In the genomic region with DNA sequence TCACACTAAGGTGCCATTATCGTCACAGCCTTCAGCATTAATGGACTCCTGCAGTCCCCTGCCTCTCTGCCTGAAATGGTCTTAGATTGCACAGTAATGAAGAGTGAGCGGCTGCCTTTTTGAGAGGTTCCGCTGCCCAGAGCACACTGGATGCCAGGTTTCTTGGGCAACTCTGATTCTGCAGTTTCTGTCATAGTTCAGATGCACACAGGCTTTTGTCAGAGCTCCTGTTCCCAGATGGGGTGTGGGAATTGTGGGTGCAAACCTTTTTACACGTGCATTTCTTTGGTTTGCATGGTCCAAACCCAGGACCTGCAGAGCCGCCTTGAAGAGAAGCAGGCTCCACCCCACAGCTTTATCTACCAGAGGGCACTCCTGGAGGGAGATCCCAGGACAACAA, we compare ENCODE assay signal across 20 mouse cellular contexts. TPM values are rescaled to one million over a fixed set of nuclear protein-coding genes. Genes with fewer than 3 reads are reported as not detected.
DNase-seq lines count a peak whose midpoint lies in the region; ATAC-seq lines count a peak whose summit lies in the region.
"Had no signal": no experiment of that assay in that cellular context is flagged by ENCODE, and none has a peak within 500 bp of the region (broad histone marks: within the 10 kb centered on the region; RNA-seq: fewer than 3 reads in every experiment).

No protein-coding gene starts in this region.

- H3K9me3 ChIP-seq in heart, embryonic 12.5 days (replicated peaks): no peaks in the 10 kb centered on the region
- no peaks in the 10 kb centered on the region for H3K9me3 ChIP-seq in midbrain, embryonic 14.5 days (ENCODE audit: control insufficient read depth, low read length)
- no peaks in the 10 kb centered on the region for H3K9me3 ChIP-seq in midbrain, embryonic 15.5 days
- H3K9me3 ChIP-seq in heart, embryonic 16.5 days (replicated peaks; ENCODE audit: control insufficient read depth, low read length): no peaks in the 10 kb centered on the region
- H3K9me3 ChIP-seq: embryonic facial prominence, embryonic 15.5 days had no signal

- no peak for DNase-seq in heart, postnatal 25 days (ENCODE audit: low spot score)
- DNase-seq in midbrain, embryonic 14.5 days: peak; percentile 17
- DNase-seq in yolk sac, embryonic 10.5 days (ENCODE audit: low spot score): peak; percentile 12
- DNase-seq in B cell, adult 2 months: no peak
- no peak for DNase-seq in kidney, postnatal 14 days
- DNase-seq: adrenal gland, postnatal 25 days; cerebellum, adult 9-11 months; kidney, postnatal 36 days; lung, adult 2 months; right cerebral cortex, postnatal 25 days; thymus, postnatal 14 days had no signal

- intact Hi-C loops in heart, postnatal 25 days (cut with DNase I): loop anchor here (5.0 kb wide), 2 partner anchors 188 to 207 kb away; no protein-coding TSS in a partner anchor

- WGBS in heart, embryonic 12.5 days: 18% methylated on average over 5 of the region's 5 CpGs
- WGBS in midbrain, embryonic 14.5 days: 43% methylated on average over 5 of the region's 5 CpGs
- 46% methylated on average over 5 of the region's 5 CpGs for WGBS in midbrain, embryonic 15.5 days
- 16% methylated on average over 5 of the region's 5 CpGs for WGBS in heart, embryonic 16.5 days

- H3K9ac ChIP-seq in heart, embryonic 12.5 days: peak overlapping the region; percentile 41; the same call in 1 of the 2 replicates
- H3K9ac ChIP-seq in midbrain, embryonic 14.5 days (replicated peaks; ENCODE audit: low read length): no peak overlapping the region
- H3K9ac ChIP-seq in midbrain, embryonic 15.5 days: no peak overlapping the region
- H3K9ac ChIP-seq in heart, embryonic 16.5 days (ENCODE audit: low read length): peak overlapping the region; percentile 59
- H3K9ac ChIP-seq: embryonic facial prominence, embryonic 15.5 days had no signal

- ATAC-seq in heart, embryonic 12.5 days (ENCODE audit: insufficient number of reproducible peaks, low FRiP score): no peak
- ATAC-seq in midbrain, embryonic 14.5 days (ENCODE audit: low FRiP score, low TSS enrichment): no peak
- ATAC-seq in midbrain, embryonic 15.5 days (replicated peaks): no peak
- no peak for ATAC-seq in heart, embryonic 16.5 days (replicated peaks; ENCODE audit: extremely low read depth, insufficient read depth, low FRiP score)
- ATAC-seq: activated CD4-positive, CD25-positive, alpha-beta regulatory T cell, adult 4 months; forebrain, embryonic 14.5 days; hindbrain, postnatal 0 days had no signal

- H3K4me2 ChIP-seq in heart, embryonic 12.5 days: peak overlapping the region; percentile 31
- H3K4me2 ChIP-seq in midbrain, embryonic 14.5 days (ENCODE audit: low read length): no peak overlapping the region
- no peak overlapping the region for H3K4me2 ChIP-seq in midbrain, embryonic 15.5 days
- H3K4me2 ChIP-seq in heart, embryonic 16.5 days (ENCODE audit: low read depth, low read length): peak overlapping the region; percentile 49
- H3K4me2 ChIP-seq: embryonic facial prominence, embryonic 15.5 days had no signal

- H3K36me3 ChIP-seq in heart, embryonic 12.5 days: no peaks in the 10 kb centered on the region
- no peaks in the 10 kb centered on the region for H3K36me3 ChIP-seq in midbrain, embryonic 14.5 days (ENCODE audit: control insufficient read depth, insufficient read depth, low read length)
- H3K36me3 ChIP-seq in midbrain, embryonic 15.5 days (replicated peaks): no peaks in the 10 kb centered on the region
- no peaks in the 10 kb centered on the region for H3K36me3 ChIP-seq in heart, embryonic 16.5 days (ENCODE audit: control insufficient read depth, insufficient read depth)
- H3K36me3 ChIP-seq: embryonic facial prominence, embryonic 15.5 days had no signal

- no peaks in the 10 kb centered on the region for H3K27me3 ChIP-seq in heart, embryonic 12.5 days (replicated peaks)
- no peaks in the 10 kb centered on the region for H3K27me3 ChIP-seq in midbrain, embryonic 14.5 days (ENCODE audit: control insufficient read depth, insufficient read depth, low read length)
- no peaks in the 10 kb centered on the region for H3K27me3 ChIP-seq in midbrain, embryonic 15.5 days (replicated peaks)
- H3K27me3 ChIP-seq in heart, embryonic 16.5 days (ENCODE audit: control insufficient read depth, insufficient read depth, low read length): no peaks in the 10 kb centered on the region
- H3K27me3 ChIP-seq: embryonic facial prominence, embryonic 15.5 days had no signal

- H3K27ac ChIP-seq in heart, embryonic 12.5 days (ENCODE audit: poor library complexity, severe bottlenecking): peak overlapping the region; percentile 95
- no peak overlapping the region for H3K27ac ChIP-seq in midbrain, embryonic 14.5 days (replicated peaks; ENCODE audit: low read depth, low read length)
- H3K27ac ChIP-seq in midbrain, embryonic 15.5 days: no peak overlapping the region
- peak overlapping the region; percentile 93 for H3K27ac ChIP-seq in heart, embryonic 16.5 days (ENCODE audit: low read length)
- H3K27ac ChIP-seq: embryonic facial prominence, embryonic 15.5 days; hindbrain, postnatal 0 days had no signal

- H3K4me3 ChIP-seq in heart, embryonic 12.5 days: no peak overlapping the region
- H3K4me3 ChIP-seq in midbrain, embryonic 14.5 days (replicated peaks; ENCODE audit: low read depth, low read length): no peak overlapping the region
- H3K4me3 ChIP-seq in midbrain, embryonic 15.5 days: no peak overlapping the region
- no peak overlapping the region for H3K4me3 ChIP-seq in heart, embryonic 16.5 days (ENCODE audit: low read length)
- H3K4me3 ChIP-seq: embryonic facial prominence, embryonic 15.5 days had no signal

- H3K4me1 ChIP-seq in heart, embryonic 12.5 days (replicated peaks): peaks cover 72% of the 10 kb centered on the region
- H3K4me1 ChIP-seq in midbrain, embryonic 14.5 days (ENCODE audit: control insufficient read depth, insufficient read depth, low read length): peaks cover 9% of the 10 kb centered on the region; the same call in 1 of the 2 replicates
- peaks cover 8% of the 10 kb centered on the region; the same call in 1 of the 2 replicates for H3K4me1 ChIP-seq in midbrain, embryonic 15.5 days
- peaks cover 57% of the 10 kb centered on the region for H3K4me1 ChIP-seq in heart, embryonic 16.5 days (ENCODE audit: control insufficient read depth, insufficient read depth, low read length)

RNA-seq across cellular contexts. Expression of a gene that starts 19.3 kb away (rescaled TPM):
- polyA plus RNA-seq in heart, embryonic 12.5 days (2016; fragmentation: Nextera tagmentation; extraction: Ambion mirVana): 33.9 and 36.4 TPM in 2 replicates
- 100 to 1,000 TPM; 181 to 186 TPM for total RNA-seq in heart, postnatal 25 days (2021)
- 10.6 and 10.7 TPM in 2 replicates for polyA plus RNA-seq in midbrain, embryonic 14.5 days (2014; fragmentation: Nextera tagmentation; extraction: Ambion mirVana)
- polyA plus RNA-seq in midbrain, embryonic 15.5 days (2015; fragmentation: Nextera tagmentation; extraction: Ambion mirVana): 13.4 and 15.0 TPM in 2 replicates
- 19.4 and 24.8 TPM in 2 replicates for polyA plus RNA-seq in heart, embryonic 16.5 days (2015; fragmentation: Nextera tagmentation; extraction: Ambion mirVana)
- total RNA-seq: common myeloid progenitor, adult 5-6 weeks; megakaryocyte-erythroid progenitor cell, adult 5-6 weeks had no signal

Comparison
In these comparisons a context has a peak if more than half of its experiments do, and no peak if none do; other contexts are left out.
1. H3K27ac ChIP-seq: peak in heart, embryonic 12.5 days (single experiment) and heart, embryonic 16.5 days (single experiment); none in midbrain, embryonic 14.5 days (single experiment) and midbrain, embryonic 15.5 days (single experiment).
2. H3K4me2 ChIP-seq: peak in heart, embryonic 12.5 days (single experiment) and heart, embryonic 16.5 days (single experiment); none in midbrain, embryonic 14.5 days (single experiment) and midbrain, embryonic 15.5 days (single experiment).
3. H3K9ac ChIP-seq: peak in heart, embryonic 12.5 days (single experiment) and heart, embryonic 16.5 days (single experiment); none in midbrain, embryonic 14.5 days (single experiment) and midbrain, embryonic 15.5 days (single experiment).
4. DNase-seq: peak in midbrain, embryonic 14.5 days (single experiment) and yolk sac, embryonic 10.5 days (single experiment); none in heart, postnatal 25 days (single experiment), B cell, adult 2 months (0 of 2) and kidney, postnatal 14 days (single experiment).